8 mouse cellular contexts compared by ENCODE assay signal in the genomic region with DNA sequence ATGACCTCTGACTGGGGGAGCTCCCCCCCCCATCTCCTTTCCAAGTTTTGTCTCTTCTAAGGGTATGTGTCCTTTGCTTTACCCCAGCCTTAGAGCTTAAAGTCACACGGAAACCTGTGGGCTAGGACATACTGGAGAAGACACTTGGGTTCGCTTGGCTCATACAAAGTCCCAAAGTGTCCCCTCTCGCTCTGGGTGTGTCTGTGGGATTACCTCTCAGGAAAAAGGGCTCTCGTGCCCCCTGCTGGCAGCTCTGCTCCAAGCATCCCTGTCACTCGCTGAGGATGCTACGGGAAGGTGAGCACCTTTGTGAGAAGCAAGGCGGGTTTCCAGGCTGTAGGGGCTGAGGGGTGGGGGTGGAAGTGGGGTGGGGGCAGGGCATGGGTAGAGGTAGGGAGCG. TPM values are rescaled to one million over a fixed set of nuclear protein-coding genes. Genes with fewer than 3 reads are reported as not detected.
DNase-seq lines count a peak whose midpoint lies in the region; ATAC-seq and TF ChIP-seq lines count a peak whose summit lies in the region.

No protein-coding gene starts in this region.

- H3K27ac ChIP-seq in intestine, postnatal 0 days (ENCODE audit: low read depth, low read length), result no peak overlapping the region
- H3K27ac ChIP-seq in limb, embryonic 14.5 days (replicated peaks; ENCODE audit: low read depth, low read length), result no peak overlapping the region

- no peak for ATAC-seq in G1E (ENCODE audit: extremely low read depth, insufficient number of reproducible peaks, low FRiP score, poor library complexity, severe bottlenecking)
- no peak for ATAC-seq in intestine, postnatal 0 days
- peak; percentile 51; the same call in 1 of the 2 replicates for ATAC-seq in limb, embryonic 14.5 days (ENCODE audit: low FRiP score, low read depth)
- peak; percentile 49; the same call in 1 of the 2 replicates for ATAC-seq in neutrophil, adult 5-6 weeks (ENCODE audit: extremely low read depth, insufficient number of reproducible peaks, low FRiP score, poor library complexity, severe bottlenecking)

- H3K4me3 ChIP-seq in G1E (ENCODE audit: low read depth, low read length), result no peak overlapping the region
- no peak overlapping the region for H3K4me3 ChIP-seq in intestine, postnatal 0 days (ENCODE audit: low read depth, low read length)
- no peak overlapping the region for H3K4me3 ChIP-seq in limb, embryonic 14.5 days (replicated peaks; ENCODE audit: low read length)

- peaks cover 44% of the 10 kb centered on the region for H3K27me3 ChIP-seq in G1E (ENCODE audit: insufficient read depth, low read length)
- H3K27me3 ChIP-seq in intestine, postnatal 0 days (replicated peaks; ENCODE audit: control insufficient read depth, insufficient read depth, low read length), result no peaks in the 10 kb centered on the region
- H3K27me3 ChIP-seq in limb, embryonic 14.5 days (ENCODE audit: control insufficient read depth, insufficient read depth, low read length), result no peaks in the 10 kb centered on the region

- DNase-seq in 3T3-L1 (ENCODE audit: low read depth, low spot score) (peak; percentile 87), G1E (ENCODE audit: low spot score) (peak; percentile 33)
- DNase-seq in cerebellum, adult 9-10 months, result peak; percentile 80
- peak; percentile 56 to 71 for DNase-seq in frontal cortex, postnatal 25 days (ENCODE audit: low spot score in 2 of 2)
- DNase-seq in limb, embryonic 14.5 days (ENCODE audit: low spot score), result peak; percentile 77
- DNase-seq in urinary bladder, postnatal 36 days (ENCODE audit: low spot score in 2 of 2), result peak; percentile 57 to 70

- H3K9ac ChIP-seq in intestine, postnatal 0 days (ENCODE audit: low read depth, low read length), result no peak overlapping the region
- H3K9ac ChIP-seq in limb, embryonic 14.5 days (ENCODE audit: low read depth, low read length, severe bottlenecking), result no peak overlapping the region

- peak; percentile 38; the same call in 1 of the 2 replicates for TF ChIP-seq CTCF in G1E (IDR thresholded peaks at IDR 0.05; ENCODE audit: low read depth, low read length)
- TF ChIP-seq CTCF in intestine, postnatal 0 days (IDR thresholded peaks at IDR 0.05; ENCODE audit: low read depth), result peak; percentile 90

- WGBS in intestine, postnatal 0 days, result 7% methylated on average over 8 of the region's 8 CpGs
- 10% methylated on average over 8 of the region's 8 CpGs for WGBS in limb, embryonic 14.5 days

- no peaks in the 10 kb centered on the region for H3K9me3 ChIP-seq in G1E (replicated peaks)
- no peaks in the 10 kb centered on the region for H3K9me3 ChIP-seq in intestine, postnatal 0 days (ENCODE audit: control insufficient read depth)
- H3K9me3 ChIP-seq in limb, embryonic 14.5 days (ENCODE audit: control insufficient read depth, low read length), result no peaks in the 10 kb centered on the region

- TF ChIP-seq POLR2A in limb, embryonic 14.5 days (IDR thresholded peaks at IDR 0.05; ENCODE audit: borderline replicate concordance, extremely low read depth, insufficient read depth, insufficient read length), result no peak

- peaks cover 34% of the 10 kb centered on the region for H3K4me1 ChIP-seq in G1E (ENCODE audit: insufficient read depth, low read depth, low read length)
- H3K4me1 ChIP-seq in intestine, postnatal 0 days (replicated peaks; ENCODE audit: control insufficient read depth, insufficient read depth, low read length), result no peaks in the 10 kb centered on the region
- peaks cover 17% of the 10 kb centered on the region for H3K4me1 ChIP-seq in limb, embryonic 14.5 days (ENCODE audit: control insufficient read depth, insufficient read depth, low read length)

- H3K36me3 ChIP-seq in G1E (replicated peaks), result no peaks in the 10 kb centered on the region
- no peaks in the 10 kb centered on the region for H3K36me3 ChIP-seq in intestine, postnatal 0 days (ENCODE audit: control insufficient read depth, insufficient read depth)
- H3K36me3 ChIP-seq in limb, embryonic 14.5 days (ENCODE audit: control insufficient read depth, insufficient read depth, low read length), result no peaks in the 10 kb centered on the region

- no peak overlapping the region for H3K4me2 ChIP-seq in intestine, postnatal 0 days (replicated peaks; ENCODE audit: low read depth)
- H3K4me2 ChIP-seq in limb, embryonic 14.5 days (replicated peaks; ENCODE audit: low read depth, low read length, severe bottlenecking), result 0 out of 2 replicates have a peak overlapping the region, but pooled peaks have one; percentile 10

RNA-seq across cellular contexts. Expression of a gene that starts 38.3 kb away (rescaled TPM):
- 5.2 and 8.0 TPM in 2 replicates for total RNA-seq in G1E (2014; fragmentation: Nextera tagmentation)
- 11.2 and 12.6 TPM in 2 replicates for total RNA-seq in G1E (2017)
- 11.5 and 13.2 TPM in 2 replicates for polyA plus RNA-seq in G1E (2012)
- polyA plus RNA-seq in intestine, postnatal 0 days (2015; fragmentation: Nextera tagmentation; extraction: Ambion mirVana), result 16.9 and 18.7 TPM in 2 replicates
- 14.1 and 16.7 TPM in 2 replicates for polyA plus RNA-seq in limb, embryonic 14.5 days (2012; rRNA removed)
- polyA plus RNA-seq in limb, embryonic 14.5 days (2014; fragmentation: Nextera tagmentation; extraction: Ambion mirVana), result 8.4 and 9.4 TPM in 2 replicates
- 59.8 and 81.4 TPM in 2 replicates for total RNA-seq in neutrophil, adult 5-6 weeks (2017)

RNA-seq across cellular contexts. Expression of a gene that starts 57.9 kb away (rescaled TPM):
- total RNA-seq in G1E (2014; fragmentation: Nextera tagmentation) (10.1 and 10.8 TPM in 2 replicates), G1E (2017) (3.3 and 4.9 TPM in 2 replicates)
- polyA plus RNA-seq in G1E (2012), result 9.4 and 10.8 TPM in 2 replicates
- polyA plus RNA-seq in intestine, postnatal 0 days (2015; fragmentation: Nextera tagmentation; extraction: Ambion mirVana), result 1.6 TPM in 2 replicates
- polyA plus RNA-seq in limb, embryonic 14.5 days (2012; rRNA removed), result 10.0 and 11.6 TPM in 2 replicates
- polyA plus RNA-seq in limb, embryonic 14.5 days (2014; fragmentation: Nextera tagmentation; extraction: Ambion mirVana), result 4.0 and 4.6 TPM in 2 replicates
- total RNA-seq in neutrophil, adult 5-6 weeks (2017), result 43.5 and 50.7 TPM in 2 replicates

Comparison
In these comparisons a context has a peak if more than half of its experiments do, and no peak if none do; other contexts are left out.
1. DNase-seq: peak in every context shown above with its lines; median percentile 87 in 3T3-L1; 80 in cerebellum, adult 9-10 months; 77 in limb, embryonic 14.5 days; 64 in frontal cortex, postnatal 25 days; 64 in urinary bladder, postnatal 36 days; 33 in G1E.
2. ATAC-seq: peak in limb, embryonic 14.5 days (single experiment) and neutrophil, adult 5-6 weeks (single experiment); none in G1E (single experiment) and intestine, postnatal 0 days (single experiment).